Mouse (Mus musculus) retina, embryonic 14.5 days (tissue): Measurements from ENCODE around the gene Fam234a.
"Not testable (repeated sequence)": the region's sequence is repeated elsewhere in the genome, so short reads cannot be mapped to it uniquely, and the experiment has no call there.

ENCODE experiments used
- DNase-seq: peaks from one replicate; pipeline ENCODE4 v3.0.0-alpha.2; 2015; ENCODE audit warnings: low spot score

Fam234a gene

DNA sequence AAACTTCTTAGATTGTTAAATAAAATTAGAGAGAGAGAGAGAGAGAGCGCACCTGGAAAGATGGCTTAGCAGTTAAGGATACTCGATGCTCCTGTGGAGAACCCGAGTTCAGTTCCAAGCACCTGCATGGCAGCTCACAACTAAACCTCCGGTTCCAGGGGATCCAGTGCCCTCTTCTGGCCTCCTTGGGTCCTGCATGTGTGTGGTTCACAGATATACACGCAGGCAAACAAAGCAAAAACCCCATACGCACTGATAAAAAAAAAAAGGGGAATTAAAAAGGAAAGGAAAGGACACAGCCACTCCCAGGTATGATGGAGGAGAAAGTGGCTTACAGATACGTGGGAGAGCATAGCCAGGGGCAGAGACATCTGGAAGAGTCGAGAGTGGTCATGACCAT lies 11.2 kb downstream of the Fam234a start:
- no peak for DNase-seq

DNA sequence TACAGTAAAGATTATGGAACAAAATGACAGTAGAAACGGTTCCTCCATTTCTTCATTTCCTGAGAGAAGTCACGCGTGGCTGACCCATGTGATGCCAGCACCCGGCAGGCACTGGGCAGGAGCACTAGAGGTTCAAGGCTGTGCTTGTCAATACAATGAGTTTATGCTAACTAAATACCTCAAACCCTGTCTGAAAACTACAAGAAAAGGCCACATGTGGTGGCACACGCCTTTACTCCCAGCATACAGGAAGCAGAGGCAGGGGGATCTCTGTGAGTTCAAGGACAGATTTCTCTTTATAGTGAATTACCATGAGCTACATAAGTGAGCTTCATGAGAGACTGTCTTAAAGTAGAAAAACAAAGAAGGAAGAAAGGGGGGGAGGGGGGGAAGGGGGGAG lies 12.9 kb downstream of the Fam234a start:
- no peak for DNase-seq

DNA sequence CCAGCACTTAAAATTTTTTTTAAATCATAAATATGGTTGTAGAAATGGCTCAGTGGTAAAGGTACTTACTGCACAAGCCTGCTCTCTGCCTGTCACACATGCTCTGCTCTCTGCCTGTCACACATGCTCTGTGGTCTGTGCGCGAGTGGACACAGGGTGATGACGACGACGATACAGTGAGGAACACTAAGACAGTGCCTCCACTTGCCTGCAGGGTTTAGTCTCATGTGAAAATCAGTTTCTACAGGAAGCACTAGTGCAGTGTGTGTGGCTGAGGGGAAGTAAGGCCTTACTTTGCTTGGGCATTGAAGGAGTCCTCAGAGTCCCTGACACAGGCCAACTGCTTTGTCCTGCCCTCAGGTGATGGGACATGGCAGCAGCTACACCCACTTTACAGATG lies 14.3 kb downstream of the Fam234a start:
- DNase-seq = no peak

DNA sequence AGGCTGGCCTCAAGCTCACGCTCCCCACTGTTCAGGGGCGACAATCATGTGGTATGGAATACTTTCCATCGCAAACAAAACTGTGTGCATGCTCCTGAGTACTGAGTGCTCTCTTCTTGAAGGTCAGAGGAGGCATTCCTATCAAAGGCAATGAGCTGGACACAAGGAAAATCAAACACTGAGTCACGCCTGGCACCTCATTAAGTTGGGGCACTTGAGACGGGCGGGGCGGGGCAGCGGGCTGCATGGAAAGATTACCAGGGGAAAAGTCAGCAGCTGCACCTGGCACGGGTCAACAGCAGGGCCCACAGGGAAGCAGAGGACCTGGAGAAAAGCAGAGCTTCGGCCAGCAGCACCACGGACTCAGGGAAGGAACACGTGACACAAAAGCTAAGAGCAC lies 18.9 kb downstream of the Fam234a start:
- DNase-seq = no peak

DNA sequence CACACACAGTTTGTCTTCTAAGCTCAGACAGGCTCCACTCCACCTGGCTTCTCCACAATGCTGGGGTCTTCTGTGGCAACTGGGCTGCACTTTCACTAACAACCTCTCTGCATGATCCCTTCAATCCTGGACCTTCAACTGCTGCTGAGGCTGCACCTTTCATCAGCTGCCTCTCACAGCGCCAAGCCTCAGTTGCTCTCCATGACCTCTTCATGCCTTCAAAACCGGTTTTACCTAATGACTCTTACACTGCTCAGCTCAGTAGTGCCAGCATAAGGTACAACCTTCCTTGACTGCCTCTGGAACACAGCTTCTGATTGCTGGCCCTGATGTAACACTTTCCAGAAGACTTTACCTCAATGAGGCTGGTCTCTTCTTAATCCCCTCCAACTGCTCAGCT lies 22.5 kb downstream of the Fam234a start:
- DNase-seq = no peak

DNA sequence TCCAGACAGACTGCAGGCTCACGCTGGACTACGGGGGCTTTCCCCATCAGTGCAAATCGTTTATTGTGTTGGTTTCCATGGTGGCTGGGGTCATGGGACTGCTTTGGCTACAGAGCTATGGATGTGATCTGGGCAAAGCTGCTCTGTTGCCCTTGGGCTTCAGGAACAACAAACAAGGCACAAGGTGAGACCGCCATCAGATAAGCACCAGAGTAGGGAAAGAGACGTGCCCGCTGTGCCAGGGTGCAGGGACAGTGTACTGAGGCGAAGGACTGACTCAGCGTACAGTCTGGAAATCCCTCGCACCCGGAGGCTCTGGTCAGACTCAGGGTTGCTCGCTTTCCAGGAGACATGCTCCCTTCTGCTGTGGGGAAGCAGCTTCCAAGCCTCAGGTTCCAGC lies 31.4 kb downstream of the Fam234a start:
- no peak for DNase-seq

DNA sequence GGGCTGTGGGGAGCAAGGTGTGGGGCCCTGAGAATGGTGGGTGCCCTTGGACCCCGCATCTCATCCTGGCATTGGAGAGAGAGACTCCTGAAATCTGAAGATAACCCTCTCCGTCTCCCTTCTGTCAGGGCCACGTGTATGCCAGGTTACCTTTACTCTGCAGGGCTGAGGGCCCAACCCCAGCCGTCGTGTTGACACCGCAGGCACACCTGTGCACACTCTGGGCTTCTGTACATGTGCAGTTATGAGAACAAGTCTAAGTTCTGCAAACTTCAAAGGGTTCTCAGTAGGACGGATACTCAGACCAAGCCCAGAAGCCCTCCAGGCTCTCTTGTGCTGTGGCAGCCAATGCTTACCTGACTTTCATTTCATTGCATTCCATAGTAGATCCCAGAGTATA lies 31.8 kb downstream of the Fam234a start:
- DNase-seq = no peak

DNA sequence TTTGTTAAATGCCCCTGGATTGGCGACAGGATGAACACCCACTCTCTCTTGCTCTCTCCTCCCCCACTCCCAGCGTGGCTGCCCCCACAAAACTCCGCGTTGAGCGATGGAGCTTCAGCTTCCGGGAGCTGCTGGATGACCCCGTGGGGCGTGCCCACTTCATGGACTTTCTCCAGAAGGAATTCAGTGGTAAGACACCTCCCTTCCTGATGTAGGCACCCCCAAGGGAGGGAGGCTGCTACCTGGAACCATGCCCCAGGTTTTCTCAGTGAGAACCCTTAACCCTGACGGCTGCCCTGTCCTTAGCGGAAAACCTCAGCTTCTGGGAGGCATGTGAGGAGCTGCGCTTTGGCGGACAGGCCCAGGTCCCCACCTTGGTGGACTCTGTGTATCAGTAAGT lies 36.4 kb downstream of the Fam234a start, which contains the start of gene Arhgdig:
Gene Arhgdig, minus strand, starts transcription at position 101 of the 400 bp plus-strand sequence.
- no peak for DNase-seq

DNA sequence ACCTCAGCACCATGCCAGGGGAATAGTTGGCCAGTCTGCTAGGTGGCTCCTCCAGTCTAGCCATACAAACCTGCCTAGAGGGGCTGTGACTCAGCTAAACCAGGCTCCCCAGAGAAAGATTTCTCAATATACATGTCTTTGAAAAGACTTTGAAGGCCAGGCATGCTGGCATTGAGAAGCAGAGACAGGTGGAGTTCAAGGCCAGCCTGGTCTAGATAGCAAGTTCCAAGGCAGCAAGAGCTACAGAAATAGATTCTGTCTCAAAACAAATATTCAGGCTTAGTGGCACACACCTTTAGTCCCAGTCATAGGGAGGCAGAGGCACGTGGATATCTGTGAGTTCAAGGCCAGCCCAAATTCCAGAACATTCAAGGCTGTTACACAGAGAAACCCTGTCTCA lies 37.6 kb downstream of the Fam234a start:
- no peak for DNase-seq

DNA sequence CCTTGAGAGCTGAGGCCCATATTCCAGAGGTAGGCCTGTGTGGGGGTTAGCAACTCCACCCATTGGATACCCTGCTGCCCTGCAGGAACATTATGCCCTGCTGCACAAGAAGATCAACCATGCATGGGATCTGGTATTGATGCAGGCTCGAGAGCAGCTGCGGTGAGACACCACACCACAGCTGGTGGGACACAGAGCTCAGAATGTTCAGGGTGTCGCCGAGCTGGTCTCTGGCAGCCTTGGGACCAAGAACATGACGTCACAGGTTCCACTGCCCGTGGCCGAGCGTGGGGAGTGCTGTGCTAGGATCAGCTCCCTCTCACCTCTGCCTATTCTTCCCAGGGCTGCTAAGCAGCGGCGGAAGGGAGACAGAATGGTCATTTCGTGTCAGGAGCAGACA lies 39.3 kb downstream of the Fam234a start:
- peak; percentile 36 for DNase-seq

DNA sequence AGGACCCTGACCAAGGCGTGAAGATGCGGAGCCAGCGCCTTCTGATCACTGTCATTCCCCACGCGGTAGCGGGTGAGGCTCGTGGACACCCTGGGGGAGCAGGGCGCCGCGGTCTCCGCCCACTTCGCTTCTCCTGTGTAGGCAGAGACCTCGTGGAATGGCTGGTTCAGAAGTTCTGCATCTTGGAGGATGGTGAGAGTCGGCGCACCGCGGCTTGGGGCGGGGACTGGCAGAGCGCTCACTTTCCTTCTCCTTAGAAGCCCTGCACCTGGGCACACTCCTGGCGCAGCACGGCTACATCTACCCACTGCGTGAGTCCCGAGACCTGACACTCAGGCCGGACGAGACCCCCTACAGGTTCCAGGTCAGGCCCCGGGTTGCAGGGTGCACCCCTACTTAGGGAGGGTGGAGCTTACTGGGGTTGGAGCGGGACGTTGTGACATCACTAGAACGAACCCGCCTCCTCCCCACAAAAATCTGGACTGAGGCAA lies 40.7 kb downstream of the Fam234a start:
- DNase-seq = no peak

DNA sequence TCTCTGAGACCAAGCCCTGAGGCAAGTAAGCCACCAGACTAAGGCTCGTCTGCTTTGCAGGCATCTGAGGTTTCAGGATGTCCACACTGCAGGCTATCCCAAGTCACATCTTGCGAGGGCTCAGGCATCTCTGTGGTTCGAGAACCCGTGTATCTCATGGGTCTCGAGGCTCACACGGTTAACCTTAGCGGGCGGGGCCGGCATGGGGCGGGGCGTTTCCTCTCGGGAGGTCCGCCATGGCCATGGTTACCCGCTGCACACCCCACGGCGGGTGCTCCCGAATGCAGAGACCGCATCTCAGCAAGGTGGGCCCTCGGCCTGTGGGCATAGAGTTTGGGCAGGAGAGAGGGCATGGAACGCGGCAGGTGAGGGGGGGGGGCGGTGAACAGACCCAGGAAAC lies 41.3 kb downstream of the Fam234a start, which contains the start of gene Rgs11:
Gene Rgs11, plus strand, starts transcription at position 215 of the 400 bp plus-strand sequence.
- DNase-seq = no peak

DNA sequence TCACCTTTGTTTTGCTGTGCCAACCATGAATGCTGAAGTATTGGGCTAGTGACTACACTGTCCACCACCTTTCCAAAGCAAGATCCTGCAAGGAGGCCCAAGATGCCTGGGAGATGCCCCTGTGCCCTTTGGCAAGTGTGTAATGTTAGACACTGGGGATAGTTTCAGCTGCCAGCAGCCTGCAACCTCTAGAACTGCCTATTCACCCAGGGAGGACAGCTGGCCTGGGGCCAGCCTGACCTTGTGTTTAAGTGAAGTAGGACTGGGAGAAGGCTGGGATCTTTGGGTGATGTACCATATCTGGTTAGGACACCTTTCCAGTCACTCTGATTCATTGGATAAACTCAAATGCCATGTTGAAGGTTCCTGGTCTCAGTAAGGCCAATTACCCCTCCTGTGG lies 42.0 kb downstream of the Fam234a start:
- DNase-seq = no peak

DNA sequence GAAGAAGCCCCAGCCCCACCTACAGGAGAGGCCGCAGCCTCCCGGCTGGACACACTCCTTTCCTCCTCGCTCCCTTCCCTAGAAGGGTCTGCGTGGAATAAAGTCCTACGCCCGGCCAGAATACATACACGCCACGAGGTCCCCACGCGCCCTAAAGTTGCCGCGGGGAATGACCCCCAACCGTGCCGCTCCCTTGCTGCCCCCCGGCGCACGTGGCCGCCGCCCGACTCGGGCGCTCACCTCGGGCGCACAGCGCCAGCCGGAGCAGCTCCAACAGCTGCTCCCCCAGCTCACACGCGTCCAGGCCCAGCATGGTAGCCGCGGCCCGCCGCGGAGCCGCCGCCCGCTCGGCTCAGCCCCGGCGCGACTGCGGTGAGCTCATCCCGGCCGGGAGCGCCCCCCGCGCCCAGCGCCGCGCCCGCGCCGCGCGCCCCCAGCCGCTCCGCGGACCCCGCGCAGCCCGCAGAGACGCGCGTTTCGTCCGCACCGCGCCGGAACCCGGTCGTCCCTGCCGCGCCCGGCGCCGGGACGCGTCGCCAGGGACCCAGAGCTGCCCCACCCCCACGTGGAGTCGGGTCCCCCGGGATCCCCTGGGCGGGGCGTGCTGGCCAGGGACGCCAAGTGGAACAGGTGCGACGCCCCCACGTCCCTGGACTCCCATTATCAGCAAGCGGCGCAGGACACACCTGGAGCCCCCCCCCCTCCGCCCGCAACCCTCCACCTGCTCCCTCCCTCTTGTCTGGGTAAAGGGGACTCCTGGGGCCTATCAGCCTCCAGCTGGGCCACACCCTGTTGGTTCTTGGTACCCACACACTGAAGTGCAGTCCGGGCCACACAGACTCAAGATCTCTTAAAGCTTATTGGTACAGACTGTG lies 43.0 kb downstream of the Fam234a start:
- DNase-seq = peak; percentile 60

DNA sequence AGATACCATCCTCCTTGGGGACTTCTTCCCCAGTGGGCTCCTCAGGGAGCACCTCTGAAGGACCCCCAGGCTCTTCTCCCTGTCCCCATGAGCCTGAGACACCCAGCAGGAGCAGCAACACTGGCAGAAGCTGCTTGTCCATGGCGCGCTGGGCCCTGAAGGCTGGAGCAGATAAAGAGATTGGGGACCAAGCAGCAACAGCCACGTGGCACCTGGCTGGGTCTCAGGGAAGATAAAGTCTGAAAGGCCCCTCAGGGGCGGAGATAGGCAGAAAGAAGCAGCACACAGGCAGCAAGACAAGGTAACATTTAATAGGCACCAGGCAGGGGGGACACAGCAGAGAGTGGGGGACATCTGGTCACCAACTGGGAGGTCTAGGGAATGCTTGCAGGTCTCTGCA lies 45.1 kb downstream of the Fam234a start, which contains the start of gene Pdia2:
Gene Pdia2, minus strand, starts transcription at position 196 of the 400 bp plus-strand sequence.
- DNase-seq = no peak

DNA sequence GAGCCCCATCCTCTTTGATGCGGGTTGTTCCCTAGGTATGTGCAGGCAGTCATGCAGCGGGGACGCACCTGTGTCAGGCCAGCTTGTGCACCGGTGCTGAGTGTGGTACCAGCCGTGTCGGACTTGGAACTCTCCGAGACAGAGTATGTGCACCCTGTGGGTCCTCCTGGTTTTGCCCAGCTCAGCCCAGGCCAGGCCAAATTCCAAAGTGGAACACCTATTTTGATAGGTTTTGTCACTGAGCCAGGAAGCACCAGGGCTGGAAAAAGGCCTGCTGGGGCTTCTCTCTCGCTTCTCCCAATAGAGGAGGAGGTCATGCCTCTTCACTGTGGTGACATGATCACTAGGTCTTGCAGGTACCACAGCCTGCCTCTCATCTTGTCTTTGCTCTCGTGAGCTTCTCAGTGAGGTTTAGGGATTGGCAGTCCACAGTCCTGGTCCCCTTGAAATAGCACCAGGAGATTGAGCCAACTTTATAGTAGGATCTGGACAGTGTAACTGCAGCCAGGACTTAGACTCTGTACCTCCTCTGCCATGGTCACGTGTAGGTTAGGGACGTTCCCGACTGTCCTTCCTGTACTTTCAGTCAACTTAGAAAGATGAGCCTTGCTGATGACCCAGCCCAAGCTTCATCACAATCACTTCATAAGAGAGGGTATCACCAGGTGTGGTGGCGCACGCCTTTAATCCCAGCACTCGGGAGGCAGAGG lies 51.4 kb downstream of the Fam234a start:
- DNase-seq = no peak

DNA sequence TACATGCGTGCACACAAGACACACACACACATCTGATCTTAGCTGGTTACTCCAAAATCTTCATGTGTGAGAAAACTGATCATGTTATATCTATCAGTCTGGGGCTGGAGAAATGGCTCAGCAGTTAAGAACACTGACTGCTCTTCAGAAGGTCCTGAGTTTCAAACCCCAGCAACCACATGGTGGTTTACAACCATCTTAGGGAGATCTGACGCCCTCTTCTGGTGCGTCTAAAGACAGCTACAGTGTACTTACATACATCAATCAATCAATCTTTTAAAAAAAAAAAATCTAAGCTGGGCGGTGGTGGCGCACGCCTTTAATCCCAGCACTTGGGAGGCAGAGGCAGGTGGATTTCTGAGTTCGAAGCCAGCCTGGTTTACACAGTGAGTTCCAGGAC lies 52.6 kb downstream of the Fam234a start:
- not testable (repeated sequence) for DNase-seq

DNA sequence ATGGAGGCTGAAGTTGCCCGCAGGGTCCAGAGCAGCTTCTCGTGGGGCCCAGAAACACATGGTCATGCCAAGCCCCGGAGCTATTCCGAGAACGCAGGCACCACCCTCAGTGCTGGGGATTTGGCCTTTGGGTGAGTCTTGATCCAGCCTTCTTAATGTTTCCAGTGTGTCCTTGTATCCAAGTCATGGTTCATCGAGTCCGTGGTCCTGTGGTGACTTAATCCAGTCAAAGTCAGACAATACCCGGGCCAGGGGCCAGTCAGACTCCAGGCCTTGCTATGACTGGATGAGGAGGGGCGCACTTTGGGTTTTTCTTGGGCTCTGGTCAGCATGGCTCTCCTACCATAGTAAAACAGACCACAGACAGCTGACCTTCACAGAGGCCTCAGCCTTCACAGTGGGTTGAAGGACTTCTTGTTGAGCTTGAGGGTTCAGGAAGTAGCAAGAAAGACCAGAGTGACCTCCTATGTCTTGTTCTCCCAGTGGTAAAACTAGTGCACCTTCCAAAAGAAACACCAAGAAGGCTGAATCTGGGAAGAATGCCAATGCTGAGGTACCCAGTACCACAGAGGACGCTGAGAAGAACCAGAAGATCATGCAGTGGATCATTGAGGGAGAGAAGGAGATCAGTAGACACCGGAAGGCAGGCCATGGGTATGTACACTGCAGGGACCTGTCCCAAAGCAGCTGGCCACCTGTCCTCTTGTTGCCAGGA lies 55.8 kb downstream of the Fam234a start:
- no peak for DNase-seq

DNA sequence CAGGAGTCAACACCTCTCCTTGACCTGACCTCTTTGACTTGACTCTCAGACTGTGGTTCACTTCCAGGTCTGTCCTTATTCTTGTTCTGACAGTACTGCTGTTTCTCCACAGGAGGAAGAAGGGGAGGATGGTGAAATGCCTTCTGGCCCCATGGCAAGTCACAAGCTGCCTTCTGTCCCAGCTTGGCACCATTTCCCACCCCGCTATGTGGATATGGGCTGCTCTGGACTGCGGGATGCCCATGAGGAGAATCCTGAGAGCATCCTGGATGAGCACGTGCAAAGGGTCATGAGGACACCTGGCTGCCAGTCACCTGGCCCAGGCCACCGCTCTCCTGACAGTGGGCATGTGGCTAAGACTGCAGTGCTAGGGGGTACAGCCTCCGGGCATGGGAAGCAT lies 56.5 kb downstream of the Fam234a start:
- DNase-seq = no peak

DNA sequence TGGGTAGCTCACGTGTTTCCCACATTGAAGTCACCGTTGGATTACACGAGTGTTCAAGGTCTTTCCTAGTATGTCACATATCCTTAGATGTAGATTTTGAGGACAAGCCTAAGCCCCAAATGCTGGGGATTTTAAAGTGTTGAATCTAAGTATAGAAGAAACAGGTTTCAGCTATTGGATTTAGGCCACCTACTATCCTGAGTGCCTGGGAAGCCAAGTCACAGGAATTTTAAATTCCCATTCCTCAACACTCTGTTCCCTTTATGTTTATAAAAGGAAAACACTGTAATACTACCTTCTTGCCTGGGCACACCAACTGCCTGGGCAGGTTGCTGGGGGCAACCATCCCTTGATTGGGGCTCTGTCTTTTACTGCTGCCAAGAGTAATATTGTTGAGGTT lies 62.9 kb downstream of the Fam234a start:
- no peak for DNase-seq

DNA sequence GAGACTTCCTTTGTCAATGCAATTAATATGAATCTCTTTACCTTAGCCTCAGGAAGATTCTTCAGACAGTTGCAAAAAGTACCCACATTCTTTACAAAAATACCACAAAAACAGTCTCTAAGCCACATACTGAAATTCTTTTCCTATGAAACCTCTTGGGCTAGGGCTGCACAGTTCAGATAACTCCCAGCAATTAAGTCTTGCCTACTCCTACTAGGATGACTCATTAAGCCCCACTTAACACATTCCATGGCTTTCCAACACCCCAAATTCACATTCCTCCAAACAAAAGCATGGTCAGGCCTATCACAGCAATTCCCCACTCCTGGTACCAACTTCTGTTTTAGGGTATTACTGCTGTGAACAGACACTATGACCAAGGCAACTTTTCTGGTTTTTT lies 65.4 kb downstream of the Fam234a start:
- no peak for DNase-seq

DNA sequence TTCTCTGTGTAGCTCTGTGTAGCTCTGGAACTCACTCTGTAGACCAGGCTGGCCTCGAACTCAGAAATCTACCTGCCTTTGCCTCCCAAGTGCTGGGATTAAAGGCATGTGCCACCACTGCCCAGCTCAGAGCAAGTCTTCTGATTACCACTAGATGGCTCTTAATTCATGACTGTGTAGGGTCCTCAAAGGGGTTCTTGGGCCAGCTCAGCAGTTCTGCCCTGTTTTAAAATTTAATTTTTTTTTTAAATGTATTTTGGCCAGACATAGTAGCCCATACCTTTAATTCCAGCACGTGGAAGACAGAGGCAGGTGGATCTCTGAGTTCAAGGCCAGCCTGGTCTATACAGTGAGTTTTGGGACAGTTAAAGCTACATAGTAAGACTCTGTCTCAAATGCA lies 68.8 kb downstream of the Fam234a start:
- peak; percentile 17 for DNase-seq
